Mouse (Mus musculus) cerebral cortex, adult 2 months (tissue): ENCODE data around the gene Ncoa5.

Experiments used
- WGBS: fragments of 180-500 bp; shearing (Covaris S2); methylation state at CpG from one replicate; pipeline ENCODE4 v1.1.7; 2018; 5-methylcytosine and 5-hydroxymethylcytosine counted together

Gene Ncoa5

GRCm38 (mm10) chr2:165034131-165035057 is at the start of gene Ncoa5:
TSS of gene Ncoa5 (minus strand) at chr2:165034867.
- WGBS = under 1% methylated on average over 109 of the region's 111 CpGs

GRCm38 (mm10) chr2:165081257-165081656 is 46.6 kb upstream of the Ncoa5 start:
- 35% methylated on average over 7 of the region's 7 CpGs for WGBS

- 63% methylated on average over 9 of the region's 9 CpGs for WGBS
Observed at GRCm38 (mm10) chr2:165080657-165081056, 46.0 kb upstream of the Ncoa5 start.

GRCm38 (mm10) chr2:165078605-165079004 is 43.9 kb upstream of the Ncoa5 start:
- 32% methylated on average over 10 of the region's 10 CpGs for WGBS

- WGBS = 47% methylated on average over 8 of the region's 8 CpGs
Observed at GRCm38 (mm10) chr2:165078045-165078444, 43.4 kb upstream of the Ncoa5 start.

GRCm38 (mm10) chr2:165077055-165077454 is 42.4 kb upstream of the Ncoa5 start:
- WGBS = 45% methylated on average over 9 of the region's 9 CpGs

- 43% methylated on average over 2 of the region's 2 CpGs for WGBS
Observed at GRCm38 (mm10) chr2:165074937-165075336, 40.3 kb upstream of the Ncoa5 start.

GRCm38 (mm10) chr2:165074081-165074884 is 39.6 kb upstream of the Ncoa5 start:
- WGBS = 19% methylated on average over 11 of the region's 11 CpGs

GRCm38 (mm10) chr2:165073381-165073781 is 38.7 kb upstream of the Ncoa5 start:
- 9% methylated on average over 9 of the region's 9 CpGs for WGBS

- 27% methylated on average over 23 of the region's 23 CpGs for WGBS
Observed at GRCm38 (mm10) chr2:165070096-165070816, 35.6 kb upstream of the Ncoa5 start.

GRCm38 (mm10) chr2:165068806-165069205 is 34.1 kb upstream of the Ncoa5 start:
- WGBS = 44% methylated on average over 2 of the region's 2 CpGs

GRCm38 (mm10) chr2:165064489-165064888 is 29.8 kb upstream of the Ncoa5 start:
- WGBS = 28% methylated on average over 7 of the region's 7 CpGs

- 77% methylated on average over 16 of the region's 16 CpGs for WGBS
Observed at GRCm38 (mm10) chr2:165061638-165062433, 27.2 kb upstream of the Ncoa5 start.

- 91% methylated on average over 4 of the region's 4 CpGs for WGBS
Observed at GRCm38 (mm10) chr2:165059961-165060360, 25.3 kb upstream of the Ncoa5 start.

- WGBS = 84% methylated on average over 14 of the region's 14 CpGs
Observed at GRCm38 (mm10) chr2:165056377-165057085, 21.9 kb upstream of the Ncoa5 start.

GRCm38 (mm10) chr2:165055905-165056304 is 21.2 kb upstream of the Ncoa5 start:
- WGBS = 24% methylated on average over 7 of the region's 7 CpGs

GRCm38 (mm10) chr2:165054888-165055852 is 20.5 kb upstream of the Ncoa5 start, which contains the start of gene Cd40:
TSS of gene Cd40 (plus strand) at chr2:165055627.
- WGBS = 26% methylated on average over 25 of the region's 25 CpGs

- 32% methylated on average over 11 of the region's 11 CpGs for WGBS
Observed at GRCm38 (mm10) chr2:165051566-165051965, 16.9 kb upstream of the Ncoa5 start.
